Mouse (Mus musculus): Measurements from ENCODE around the gene Gstp2.

DNA sequence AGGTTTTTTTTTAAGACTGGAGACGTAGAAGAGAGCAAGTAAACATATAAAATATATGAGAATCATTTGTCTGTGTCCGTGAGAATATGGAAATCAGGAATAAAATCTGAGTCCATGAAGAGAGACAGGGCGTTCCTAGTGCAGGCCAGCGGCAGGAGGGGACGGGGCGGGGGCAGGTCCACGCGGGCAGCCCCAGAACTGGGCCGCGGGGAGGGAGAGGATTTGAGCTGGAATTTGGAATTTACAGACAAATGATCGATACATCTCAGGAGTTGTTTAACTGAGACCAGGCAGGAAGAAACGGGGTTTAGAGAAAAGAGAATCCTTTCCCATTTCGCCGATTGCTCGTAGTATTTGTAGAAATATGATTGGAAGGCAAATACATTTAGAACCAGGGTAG lies 24.5 kb upstream of the Gstp2 start:
- TF ChIP-seq POLR2A (IDR thresholded peaks at IDR 0.05; ENCODE audit: extremely low read depth, insufficient read depth, low read length) (no peak), CTCF (IDR thresholded peaks at IDR 0.05; ENCODE audit: extremely low read depth, insufficient read depth, low read length) (no peak)

Measured in cortical plate, adult 2 months (tissue).